Mouse (Mus musculus) gastrocnemius, adult 2 months (tissue): Measurements from ENCODE around the gene Spint3. TPM values are rescaled to one million over a fixed set of nuclear protein-coding genes. Genes with fewer than 3 reads are reported as not detected.

Experiments
- DNase-seq: peaks from one replicate; pipeline ENCODE4 v3.0.0; 2022
- H3K27ac ChIP-seq: fragments of 200-600 bp; 2 replicates; pipeline ENCODE4 v1.8.1; 2022; ENCODE audit warnings: mild to moderate bottlenecking
- H3K4me3 ChIP-seq: fragments of 200-600 bp; 2 replicates; pipeline ENCODE4 v1.8.1; 2022; ENCODE audit warnings: mild to moderate bottlenecking, moderate library complexity
- CTCF ChIP-seq: fragments of 200-600 bp; IDR thresholded peaks from 2 replicates; pipeline ENCODE4 v1.8.1; 2022; ENCODE audit warnings: antibody characterized with exemption, mild to moderate bottlenecking, moderate library complexity
- intact Hi-C: fragments of 180-260 bp; cut with DNase I; formaldehyde crosslinking; loops from one replicate; pipeline ENCODE4 v1.15.1; 2025
- total RNA-seq, 2 experiments: library from RNA; stranded (reverse); gene quantifications; 2 replicates each; pipeline ENCODE4 v1.2.3; 2021

Gene Spint3
- total RNA-seq, 2 experiments from 2014 or later: not detected

GRCm38 (mm10) chr2:164564346-164564745, 8.9 kb downstream of the Spint3 start:
- H3K27ac ChIP-seq: no peak overlapping the region
- H3K4me3 ChIP-seq: no peak overlapping the region
- DNase-seq: no peak
- no peak for TF ChIP-seq CTCF
- intact Hi-C loops: no loop called here

GRCm38 (mm10) chr2:164563339-164564038, 9.8 kb downstream of the Spint3 start:
- peak; percentile 52 for TF ChIP-seq CTCF
- intact Hi-C loops: no loop called here
- H3K27ac ChIP-seq: no peak overlapping the region; the same call in 1 of the 2 replicates
- H3K4me3 ChIP-seq: peak overlapping the region; percentile 66
- DNase-seq: peak; percentile 29

GRCm38 (mm10) chr2:164562391-164563188, 10.7 kb downstream of the Spint3 start, which contains the start of gene Wfdc2:
Gene Wfdc2, plus strand, starts transcription at chr2:164562413.
- Histone ChIP-seq H3K27ac (no peak within 1 kb of the TSS), H3K4me3 (peak within 1 kb of the TSS; percentile 66)
- TF ChIP-seq CTCF: no peak
- intact Hi-C loops: no loop called here
- peak; percentile 66 for DNase-seq

- intact Hi-C loops: no loop called here
Measured at GRCm38 (mm10) chr2:164560106-164560505, 13.2 kb downstream of the Spint3 start.

GRCm38 (mm10) chr2:164558991-164559645, 14.1 kb downstream of the Spint3 start:
- Histone ChIP-seq H3K4me3 (no peak overlapping the region), H3K27ac (no peak overlapping the region)
- no peak for TF ChIP-seq CTCF
- no peak for DNase-seq
- intact Hi-C loops: no loop called here

More at GRCm38 (mm10) chr2:164560106-164560505, 13.2 kb downstream of the Spint3 start:
- DNase-seq: no peak
- no peak for TF ChIP-seq CTCF
- no peak overlapping the region for H3K27ac ChIP-seq
- H3K4me3 ChIP-seq: no peak overlapping the region

- TF ChIP-seq CTCF: no peak
- DNase-seq: no peak
- intact Hi-C loops: no loop called here
- Histone ChIP-seq H3K27ac (no peak overlapping the region), H3K4me3 (no peak overlapping the region)
Measured at GRCm38 (mm10) chr2:164558426-164558825, 14.8 kb downstream of the Spint3 start.

- no peak overlapping the region for H3K27ac ChIP-seq
- no peak for DNase-seq
Measured at GRCm38 (mm10) chr2:164551502-164551901, 21.8 kb downstream of the Spint3 start.

GRCm38 (mm10) chr2:164550895-164551269, 22.4 kb downstream of the Spint3 start:
- TF ChIP-seq CTCF: no peak
- no peak for DNase-seq
- intact Hi-C loops: no loop called here
- no peak overlapping the region for H3K27ac ChIP-seq
- no peak overlapping the region for H3K4me3 ChIP-seq

More at GRCm38 (mm10) chr2:164551502-164551901, 21.8 kb downstream of the Spint3 start:
- intact Hi-C loops: no loop called here
- no peak overlapping the region for H3K4me3 ChIP-seq
- no peak for TF ChIP-seq CTCF

- intact Hi-C loops: no loop called here
- no peak for TF ChIP-seq CTCF
- Histone ChIP-seq H3K27ac (no peak overlapping the region), H3K4me3 (no peak overlapping the region)
- no peak for DNase-seq
Measured at GRCm38 (mm10) chr2:164549963-164550894, 23.0 kb downstream of the Spint3 start.

- intact Hi-C loops: no loop called here
- H3K27ac ChIP-seq: no peak overlapping the region
- no peak for DNase-seq
- no peak for TF ChIP-seq CTCF
- no peak overlapping the region for H3K4me3 ChIP-seq
Measured at GRCm38 (mm10) chr2:164549338-164549737, 23.9 kb downstream of the Spint3 start.

- no peak for TF ChIP-seq CTCF
- H3K27ac ChIP-seq: no peak overlapping the region
- no peak overlapping the region for H3K4me3 ChIP-seq
- intact Hi-C loops: no loop called here
- no peak for DNase-seq
Measured at GRCm38 (mm10) chr2:164544454-164545097, 28.7 kb downstream of the Spint3 start.
